Mouse (Mus musculus): ENCODE data around the gene Spem1. TPM values are rescaled to one million over a fixed set of nuclear protein-coding genes. Genes with fewer than 3 reads are reported as not detected.

Spem1 gene
- total RNA-seq, 2 experiments from 2014 or later = not detected

GRCm38 (mm10) chr11:69836703-69837576 lies 15.0 kb upstream of the Spem1 start:
- peak in 1 of 2 experiments; percentile 48 for DNase-seq (ENCODE audit: low spot score in 2 of 2)

DNA sequence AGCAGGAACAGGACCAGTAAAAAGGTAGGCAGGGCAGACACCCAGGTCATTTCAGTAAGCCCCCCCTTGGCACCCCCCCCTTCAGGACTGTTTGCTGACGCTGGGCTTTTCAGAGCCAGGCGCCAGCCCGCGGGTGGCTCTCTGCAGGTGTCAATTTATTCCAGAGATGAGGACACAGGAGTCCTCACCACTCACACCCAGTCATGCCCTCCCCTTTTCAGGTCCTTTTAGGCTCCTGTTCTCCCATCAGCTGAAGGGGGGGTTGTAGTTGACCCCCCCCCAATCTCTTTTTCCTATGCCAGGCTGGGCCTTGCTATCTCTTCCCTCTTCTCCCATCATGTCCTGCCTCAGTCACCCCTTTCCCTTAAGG lies 14.0 kb upstream of the Spem1 start:
- no peak for DNase-seq (ENCODE audit: low spot score in 2 of 2)

DNA sequence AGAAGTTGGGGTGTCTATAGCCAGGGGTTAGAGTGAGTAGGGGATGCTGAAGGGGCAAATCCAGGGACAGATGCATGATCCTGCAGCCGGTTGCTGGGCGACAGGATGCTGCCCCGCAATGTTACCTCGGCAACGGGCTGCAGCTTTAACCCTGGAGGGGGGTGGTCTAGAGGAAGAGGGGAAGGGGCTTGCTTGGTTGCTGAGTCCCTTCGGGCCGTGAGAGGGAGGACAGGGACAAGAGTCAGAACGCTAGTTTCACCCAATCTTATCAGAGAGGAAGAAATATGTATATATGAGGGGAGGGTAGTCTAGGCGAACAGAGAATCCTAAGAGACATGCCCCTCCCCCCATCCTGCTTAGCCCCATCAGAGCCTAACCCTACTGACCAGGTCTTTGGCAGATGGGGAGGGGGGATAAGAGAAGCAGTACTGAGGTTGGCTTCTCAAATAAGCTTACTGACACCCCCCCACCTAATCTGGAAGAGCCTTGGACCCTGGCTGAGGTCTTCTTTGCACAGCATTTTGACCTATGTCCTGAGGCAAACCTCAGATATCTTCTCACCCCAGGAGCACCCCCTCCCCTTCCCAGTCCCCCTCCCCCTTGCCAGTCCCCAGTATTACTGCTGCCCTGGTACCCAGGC lies 13.5 kb upstream of the Spem1 start:
- no peak for DNase-seq (ENCODE audit: low spot score in 2 of 2)

DNA sequence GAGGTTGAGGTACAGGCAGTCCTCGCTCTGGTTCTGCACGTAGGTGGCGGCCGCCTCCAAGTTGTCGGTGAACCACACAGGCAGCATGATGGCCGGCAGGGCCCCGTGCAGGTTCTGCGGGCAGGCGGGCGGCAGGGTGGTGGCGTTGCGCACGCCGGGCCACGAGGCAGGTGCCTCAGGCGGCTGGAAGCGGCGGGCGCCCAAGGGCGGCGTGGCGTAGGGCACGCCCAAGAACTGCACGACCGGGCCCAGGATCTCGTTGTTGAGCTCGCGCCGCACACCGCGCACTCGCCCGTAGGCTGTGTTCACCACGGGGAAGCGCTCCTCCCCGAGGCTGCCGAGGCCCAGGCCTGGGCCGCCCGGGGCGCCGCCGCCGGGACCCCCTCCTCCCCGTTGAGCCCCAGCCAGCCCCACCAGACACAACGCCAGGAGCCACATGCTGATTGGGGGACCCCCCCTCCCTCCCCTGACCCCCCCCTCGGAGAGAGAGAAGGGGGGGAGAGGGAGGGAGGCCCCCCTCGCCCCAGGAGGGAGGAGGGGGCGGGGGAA lies 12.1 kb upstream of the Spem1 start:
- DNase-seq (ENCODE audit: low spot score in 2 of 2) = no peak

- DNase-seq (ENCODE audit: low spot score in 2 of 2) = no peak
Observed at GRCm38 (mm10) chr11:69833554-69833953, 11.6 kb upstream of the Spem1 start.

GRCm38 (mm10) chr11:69828832-69829231 lies 6.9 kb upstream of the Spem1 start:
- DNase-seq (ENCODE audit: low spot score in 2 of 2) = no peak

DNA sequence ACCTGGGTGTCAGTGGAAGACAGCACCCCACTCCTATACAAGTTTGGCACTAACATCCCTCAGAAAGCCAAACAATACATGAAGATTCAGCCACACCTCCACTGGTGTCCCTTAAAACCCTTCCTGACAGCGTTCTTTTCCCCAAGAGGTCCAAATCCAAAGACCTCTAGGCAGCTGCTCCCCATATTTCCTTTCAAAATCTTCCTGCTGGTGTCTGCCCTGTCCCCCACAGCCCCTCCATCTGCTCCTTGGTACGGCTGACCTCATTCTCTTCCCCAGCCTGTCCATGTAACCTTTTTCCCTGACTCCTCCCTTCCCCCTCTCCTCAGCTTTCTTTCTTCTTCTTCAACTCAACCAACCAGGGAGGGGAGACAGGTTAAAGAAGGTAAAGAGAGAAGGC lies 1.5 kb upstream of the Spem1 start:
- no peak for DNase-seq (ENCODE audit: low spot score in 2 of 2)

- DNase-seq (ENCODE audit: low spot score in 2 of 2) = no peak
Observed at GRCm38 (mm10) chr11:69818871-69819270, 3.1 kb downstream of the Spem1 start.

- no peak for DNase-seq (ENCODE audit: low spot score in 2 of 2)
Observed at GRCm38 (mm10) chr11:69818365-69818764, 3.6 kb downstream of the Spem1 start, which contains the start of gene Spem2. Gene Spem2 (minus strand): TSS chr11:69818465.

- DNase-seq (ENCODE audit: low spot score in 2 of 2) = no peak
Observed at GRCm38 (mm10) chr11:69816520-69816919, 5.5 kb downstream of the Spem1 start.

- no peak for DNase-seq (ENCODE audit: low spot score in 2 of 2)
Observed at GRCm38 (mm10) chr11:69815155-69815554, 6.8 kb downstream of the Spem1 start, which contains the start of gene Gm39566. Gene Gm39566 (minus strand): TSS chr11:69815298.

GRCm38 (mm10) chr11:69810280-69810679 lies 11.7 kb downstream of the Spem1 start:
- DNase-seq (ENCODE audit: low spot score in 2 of 2) = no peak

DNA sequence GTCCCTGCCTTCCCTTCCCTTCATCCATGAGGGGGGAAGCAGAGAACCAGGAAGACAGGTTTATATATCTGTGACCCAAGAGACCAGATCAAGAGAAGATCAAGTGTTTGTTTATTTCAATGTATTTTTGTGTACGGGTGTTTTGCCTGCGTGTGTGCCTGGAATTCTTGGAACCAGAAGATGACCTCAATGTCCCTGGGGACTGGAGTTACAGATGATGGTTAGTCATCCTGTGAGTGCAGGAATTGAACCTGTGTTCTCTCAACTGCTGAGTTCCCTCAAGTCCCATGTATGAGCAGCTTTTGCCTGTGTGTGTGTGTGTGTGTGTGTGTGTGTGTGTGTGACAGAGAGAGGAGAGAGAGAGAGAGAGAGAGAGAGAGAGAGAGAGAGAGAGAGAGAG lies 14.3 kb downstream of the Spem1 start:
- no peak for DNase-seq (ENCODE audit: low spot score in 2 of 2)

DNA sequence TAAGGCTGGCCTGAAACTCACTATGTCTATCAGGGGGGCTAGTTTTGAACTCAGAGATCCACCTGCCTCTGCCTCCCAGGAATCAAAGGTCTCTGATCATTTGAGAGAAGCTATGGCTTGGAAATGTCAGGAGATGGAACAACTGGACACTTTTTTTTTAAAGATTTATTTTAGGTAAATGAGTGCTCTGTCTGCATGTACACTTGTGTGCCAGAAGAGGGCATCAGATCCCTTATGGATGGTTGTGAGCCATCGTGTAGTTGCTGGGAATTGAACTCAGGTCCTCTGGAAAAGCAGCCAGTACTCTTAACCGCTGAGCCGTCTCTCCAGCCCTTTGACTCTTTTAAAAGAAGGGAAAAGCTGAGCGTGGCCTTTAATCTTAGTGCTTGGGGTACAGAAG lies 15.6 kb downstream of the Spem1 start:
- no peak for DNase-seq (ENCODE audit: low spot score in 2 of 2)

GRCm38 (mm10) chr11:69804972-69805909 lies 16.7 kb downstream of the Spem1 start, which contains the start of gene Tmem102:
Gene Tmem102 (minus strand): TSS chr11:69805624.
- DNase-seq (ENCODE audit: low spot score in 2 of 2) = no peak

DNA sequence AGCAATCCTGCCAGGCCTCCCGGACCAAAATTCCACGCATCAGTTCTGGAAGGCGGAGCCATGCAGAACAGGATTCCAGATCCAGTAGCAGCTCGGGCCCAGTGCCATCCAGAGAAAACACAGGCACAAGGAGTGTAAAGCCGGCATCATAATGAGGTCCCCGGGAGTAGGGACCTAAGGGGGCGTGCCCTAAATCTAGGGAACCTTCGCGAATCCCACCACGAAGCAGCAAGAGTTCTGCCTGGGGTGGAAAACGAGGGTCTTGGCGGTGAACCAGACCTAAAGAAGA lies 17.4 kb downstream of the Spem1 start:
- peak in 1 of 2 experiments; percentile 23 for DNase-seq (ENCODE audit: low spot score in 2 of 2)

DNA sequence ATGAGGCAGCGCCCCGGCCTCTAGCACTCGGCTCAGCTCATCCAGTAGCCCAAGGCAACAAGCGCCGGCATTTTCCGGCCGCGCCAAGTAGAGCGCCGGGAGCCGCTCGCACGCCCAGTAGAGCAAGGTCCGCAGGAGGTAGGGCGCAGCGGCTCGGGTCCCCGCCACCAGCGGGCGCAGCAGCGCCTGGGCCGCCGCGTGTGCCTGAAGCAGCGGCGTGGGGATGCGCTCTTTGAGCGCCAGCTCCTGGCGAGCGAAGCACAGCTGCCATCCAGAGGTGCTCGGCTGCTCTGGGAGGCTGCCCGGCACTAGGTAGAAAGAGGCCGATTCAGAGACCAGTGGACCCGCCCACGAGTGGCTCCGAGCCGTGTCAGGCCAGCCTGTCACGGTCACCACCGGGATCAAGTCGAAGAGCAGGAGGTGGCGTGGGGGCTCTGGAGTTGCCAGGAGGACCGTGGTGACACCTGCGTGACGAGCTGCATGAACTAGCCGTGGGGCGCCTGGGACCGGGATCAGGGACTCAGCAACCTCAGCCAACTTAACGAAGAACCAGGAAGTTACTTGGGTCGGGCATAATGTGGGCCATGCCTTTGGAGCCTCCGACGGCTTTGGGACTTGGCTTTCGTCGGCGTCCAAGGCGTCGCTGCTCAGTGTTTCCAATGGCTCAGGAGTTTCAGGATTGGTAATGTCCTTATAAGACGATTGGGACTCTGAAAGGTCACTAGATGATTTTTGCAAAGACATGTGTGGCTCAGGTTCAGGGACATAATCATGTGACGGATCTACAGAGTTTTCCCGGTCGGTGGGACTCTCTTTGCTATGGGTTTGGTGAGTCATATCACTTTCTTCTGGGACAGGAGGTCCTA lies 18.0 kb downstream of the Spem1 start:
- peak; percentile 78 to 82 for DNase-seq (ENCODE audit: low spot score in 2 of 2)

DNA sequence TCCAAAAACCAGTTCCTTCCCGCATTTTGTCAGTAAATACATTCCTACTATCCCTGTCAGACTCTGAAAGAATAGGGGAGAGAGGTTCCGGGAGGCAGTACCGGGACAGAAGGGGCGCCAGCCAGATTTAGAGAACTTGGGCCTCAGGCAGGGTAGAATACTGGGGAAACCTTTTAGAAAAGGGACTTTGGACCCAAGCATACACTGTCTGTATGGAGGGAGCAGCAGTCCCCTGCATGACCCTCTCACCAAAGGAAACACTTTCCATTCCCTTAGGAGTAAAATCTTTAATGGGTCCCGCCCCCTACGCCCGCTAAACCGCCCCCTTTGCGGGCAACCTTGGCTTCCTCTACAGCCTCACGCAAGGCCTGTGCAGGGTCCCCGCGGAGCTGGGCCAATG lies 18.7 kb downstream of the Spem1 start:
- no peak for DNase-seq (ENCODE audit: low spot score in 2 of 2)

DNA sequence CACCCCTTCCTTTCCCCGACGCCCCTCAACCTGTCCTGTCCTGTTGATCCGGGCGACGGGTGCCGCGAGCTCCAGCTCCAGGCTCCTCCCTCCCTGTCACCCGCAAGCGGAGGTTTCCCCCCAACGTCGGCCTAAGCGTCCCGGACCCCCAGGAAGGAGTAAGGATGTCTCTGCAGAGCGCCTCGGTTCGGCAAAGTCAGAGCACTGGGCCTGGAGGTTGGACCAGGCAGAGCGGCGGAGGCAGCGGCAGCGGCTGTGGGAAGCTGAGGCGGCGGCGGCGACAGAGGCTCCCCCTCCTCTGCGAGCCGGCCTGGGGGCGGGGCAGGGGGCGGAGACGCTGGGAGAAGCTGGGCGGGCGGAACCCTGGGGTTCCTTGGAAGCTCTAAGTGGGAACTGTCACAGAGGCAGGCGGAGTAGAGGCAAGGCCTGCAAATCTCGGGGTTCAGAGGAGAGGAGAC lies 19.3 kb downstream of the Spem1 start:
- DNase-seq (ENCODE audit: low spot score in 2 of 2) = peak; percentile 87 to 89

- no peak for DNase-seq (ENCODE audit: low spot score in 2 of 2)
Observed at GRCm38 (mm10) chr11:69801379-69801977, 20.5 kb downstream of the Spem1 start, which contains the start of gene Fgf11. Gene Fgf11 (minus strand): TSS chr11:69801857.

Measured in adrenal gland, adult 18-20 months (tissue).